Mouse (Mus musculus) heart, embryonic 10.5 days (tissue): Measurements from ENCODE around the gene Map2k4. TPM values are rescaled to one million over a fixed set of nuclear protein-coding genes. Genes with fewer than 3 reads are reported as not detected.

Experiments
- DNase-seq: peaks from one replicate; pipeline ENCODE4 v3.0.0-alpha.2; 2017; ENCODE audit warnings: low spot score
- H3K27ac ChIP-seq: fragments of 300-500 bp; sonication (generic); 2 replicates; pipeline ENCODE4 v1.5.1; 2016; ENCODE audit warnings: mild to moderate bottlenecking
- H3K27me3 ChIP-seq: fragments of 300-500 bp; sonication (generic); 2 replicates; pipeline ENCODE4 v1.6.1; 2016; ENCODE audit warnings: mild to moderate bottlenecking; ENCODE audit not compliant: poor library complexity, insufficient read depth, severe bottlenecking
- H3K36me3 ChIP-seq: fragments of 300-500 bp; sonication (generic); 2 replicates; pipeline ENCODE4 v1.6.1; 2016; ENCODE audit warnings: mild to moderate bottlenecking, moderate library complexity
- H3K4me1 ChIP-seq: fragments of 300-500 bp; sonication (generic); 2 replicates; pipeline ENCODE4 v1.6.1; 2016; ENCODE audit warnings: mild to moderate bottlenecking
- H3K4me3 ChIP-seq: fragments of 300-500 bp; sonication (generic); 2 replicates; pipeline ENCODE4 v1.5.1; 2016; ENCODE audit warnings: mild to moderate bottlenecking, moderate library complexity
- H3K9me3 ChIP-seq: fragments of 300-500 bp; sonication (generic); 2 replicates; pipeline ENCODE4 v1.6.1; 2016; ENCODE audit warnings: mild to moderate bottlenecking, moderate library complexity
- WGBS: fragments of 180-500 bp; shearing (Covaris S2); methylation state at CpG from one replicate; pipeline ENCODE4 v1.1.7; 2016; 5-methylcytosine and 5-hydroxymethylcytosine counted together
- polyA plus RNA-seq: library from polyadenylated mRNA; unstranded; fragments of >200 nt; fragmentation: Nextera tagmentation; extraction: Ambion mirVana; gene quantifications from 2 replicates; pipeline ENCODE4 v1.2.1, GENCODE M21; 2016

Map2k4 gene
- polyA plus RNA-seq, 1 experiment from 2014 or later = 71.2 TPM

GRCm38 (mm10) chr11:65729623-65730217, 58.4 kb downstream of the Map2k4 start:
- no peaks in the 10 kb centered on the region for H3K27me3 ChIP-seq
- H3K4me3 ChIP-seq = no peak overlapping the region
- no peak overlapping the region for H3K27ac ChIP-seq
- no peaks in the 10 kb centered on the region for H3K9me3 ChIP-seq
- H3K4me1 ChIP-seq = peaks cover 21% of the 10 kb centered on the region; the same call in 1 of the 2 replicates
- WGBS = 89% methylated on average over 6 of the region's 6 CpGs
- peaks cover 14% of the 10 kb centered on the region for H3K36me3 ChIP-seq
- no peak for DNase-seq

DNA sequence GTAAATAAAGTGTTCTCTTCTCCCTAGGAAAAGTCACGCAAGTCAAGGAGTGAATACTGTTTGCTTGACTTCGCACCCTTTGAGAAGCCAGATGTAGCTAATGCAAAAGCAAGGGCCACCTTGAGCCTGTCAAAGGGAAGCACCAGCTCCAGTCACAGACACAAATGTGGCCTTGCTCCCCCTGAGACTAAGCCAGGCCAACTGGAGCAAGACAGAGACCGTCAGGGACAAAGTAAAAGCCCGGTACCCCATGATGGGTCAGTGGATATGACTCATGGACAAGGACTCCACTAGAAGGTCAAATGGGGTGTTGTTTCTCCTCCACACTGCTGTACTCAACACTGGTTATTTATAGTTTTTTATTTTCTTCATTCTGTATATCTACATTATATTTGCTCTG, 59.2 kb downstream of the Map2k4 start:
- H3K9me3 ChIP-seq = no peaks in the 10 kb centered on the region
- H3K27ac ChIP-seq = no peak overlapping the region
- H3K4me1 ChIP-seq = peaks cover 13% of the 10 kb centered on the region; the same call in 1 of the 2 replicates
- H3K4me3 ChIP-seq = no peak overlapping the region
- peaks cover 21% of the 10 kb centered on the region for H3K36me3 ChIP-seq
- no peak for DNase-seq
- H3K27me3 ChIP-seq = no peaks in the 10 kb centered on the region
- 90% methylated on average over 4 of the region's 4 CpGs for WGBS

DNA sequence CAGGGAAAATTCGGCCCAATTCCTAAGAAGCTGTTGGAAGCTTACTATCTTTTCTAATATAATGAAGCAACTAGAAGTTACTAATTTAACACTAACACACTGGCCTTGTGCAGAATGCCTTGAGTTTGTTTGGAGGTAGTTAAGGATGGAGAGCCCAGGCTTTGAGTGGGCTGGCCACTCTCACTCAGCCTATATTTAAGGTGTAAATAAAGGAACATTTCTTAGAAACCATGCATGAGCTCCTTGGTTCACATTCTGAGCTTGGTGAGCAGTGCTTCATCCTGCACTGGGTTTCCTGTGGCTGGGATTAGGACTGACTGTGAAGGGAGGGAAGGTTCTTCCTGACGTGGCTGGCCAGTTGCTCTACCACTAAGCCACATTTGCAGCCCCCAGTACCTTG, 64.4 kb downstream of the Map2k4 start:
- Histone ChIP-seq H3K27ac (no peak overlapping the region), H3K27me3 (no peaks in the 10 kb centered on the region), H3K4me3 (no peak overlapping the region), H3K4me1 (no peaks in the 10 kb centered on the region), H3K36me3 (peaks cover 22% of the 10 kb centered on the region), H3K9me3 (no peaks in the 10 kb centered on the region)
- 89% methylated on average over 2 of the region's 2 CpGs for WGBS
- DNase-seq = no peak

GRCm38 (mm10) chr11:65721615-65722014, 66.5 kb downstream of the Map2k4 start:
- H3K27ac ChIP-seq = no peak overlapping the region
- DNase-seq = no peak
- no peak overlapping the region for H3K4me3 ChIP-seq
- no peaks in the 10 kb centered on the region for H3K4me1 ChIP-seq
- H3K36me3 ChIP-seq = peaks cover 20% of the 10 kb centered on the region; the same call in 1 of the 2 replicates
- H3K9me3 ChIP-seq = no peaks in the 10 kb centered on the region
- H3K27me3 ChIP-seq = no peaks in the 10 kb centered on the region
- WGBS = 88% methylated on average over 3 of the region's 3 CpGs

DNA sequence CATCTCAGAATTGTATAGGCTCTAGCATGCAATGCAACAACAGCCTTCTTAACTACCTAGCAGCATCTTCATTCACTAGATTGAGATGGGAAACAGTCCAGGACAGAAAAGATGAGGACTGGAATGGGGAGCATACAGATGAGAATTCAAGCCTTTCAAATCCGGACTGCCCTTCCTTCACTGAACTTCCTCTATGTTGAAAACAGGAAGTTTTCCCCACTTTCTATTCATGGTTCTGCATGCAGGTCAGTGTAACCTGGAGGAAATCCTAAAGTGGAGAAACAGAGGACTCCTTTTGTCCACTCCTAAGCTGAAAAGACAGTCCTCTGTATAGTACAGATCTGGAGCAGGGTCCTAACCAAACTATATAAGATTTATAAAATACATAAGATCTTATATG, 68.1 kb downstream of the Map2k4 start:
- H3K4me1 ChIP-seq = no peaks in the 10 kb centered on the region
- no peaks in the 10 kb centered on the region for H3K27me3 ChIP-seq
- H3K27ac ChIP-seq = no peak overlapping the region
- DNase-seq = no peak
- H3K36me3 ChIP-seq = peaks cover 21% of the 10 kb centered on the region; the same call in 1 of the 2 replicates
- no peaks in the 10 kb centered on the region for H3K9me3 ChIP-seq
- 63% methylated on average over 1 of the region's 1 CpGs for WGBS
- H3K4me3 ChIP-seq = no peak overlapping the region

DNA sequence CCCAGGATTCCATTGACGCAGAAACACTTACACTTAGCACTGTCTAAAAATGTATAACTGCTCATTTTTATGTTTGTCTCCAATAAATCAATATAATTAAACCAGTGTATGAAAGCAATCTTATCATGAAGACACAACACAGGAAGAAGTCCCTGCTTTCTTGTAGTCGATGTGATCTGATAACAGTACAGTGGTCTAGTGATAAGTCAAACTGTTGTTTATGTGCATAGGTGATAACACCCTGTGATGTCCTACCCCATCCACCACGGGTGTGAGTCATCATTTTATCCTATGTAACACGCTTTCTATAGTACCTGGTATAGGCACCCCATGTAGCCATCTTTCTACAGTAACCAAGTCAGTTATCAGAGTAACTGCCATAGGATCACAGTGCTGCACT, 74.3 kb downstream of the Map2k4 start:
- WGBS = 75% methylated on average over 4 of the region's 4 CpGs
- Histone ChIP-seq H3K27ac (no peak overlapping the region), H3K4me1 (no peaks in the 10 kb centered on the region), H3K4me3 (no peak overlapping the region), H3K36me3 (peaks cover 17% of the 10 kb centered on the region; the same call in 1 of the 2 replicates), H3K27me3 (no peaks in the 10 kb centered on the region), H3K9me3 (no peaks in the 10 kb centered on the region)
- DNase-seq = no peak

- Histone ChIP-seq H3K36me3 (peaks cover 23% of the 10 kb centered on the region; the same call in 1 of the 2 replicates), H3K9me3 (no peaks in the 10 kb centered on the region), H3K4me1 (no peaks in the 10 kb centered on the region), H3K27ac (no peak overlapping the region), H3K27me3 (no peaks in the 10 kb centered on the region), H3K4me3 (no peak overlapping the region)
- WGBS = 84% methylated on average over 6 of the region's 6 CpGs
- DNase-seq = no peak
Observed at GRCm38 (mm10) chr11:65712754-65713306, 75.3 kb downstream of the Map2k4 start.

DNA sequence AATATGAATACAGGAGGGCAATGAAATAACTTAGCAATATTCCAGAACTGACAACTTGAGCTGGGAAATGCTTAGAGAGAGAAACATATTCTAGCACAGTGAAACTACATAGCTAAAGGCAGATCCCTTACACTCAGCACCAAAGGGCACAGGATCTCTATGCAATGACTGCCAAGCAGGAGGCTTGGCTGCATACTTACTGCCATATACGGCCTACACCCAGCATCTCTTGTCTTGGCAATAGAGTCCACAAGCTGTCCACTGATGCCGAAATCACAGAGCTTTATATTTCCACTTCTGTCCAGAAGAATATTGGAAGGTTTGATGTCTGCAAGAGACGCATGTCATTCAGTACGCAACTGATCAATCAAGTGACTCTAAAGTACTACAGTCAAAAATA, 81.3 kb downstream of the Map2k4 start:
- 97% methylated on average over 4 of the region's 4 CpGs for WGBS
- Histone ChIP-seq H3K4me3 (no peak overlapping the region), H3K27ac (no peak overlapping the region), H3K36me3 (peaks cover 35% of the 10 kb centered on the region), H3K4me1 (no peaks in the 10 kb centered on the region), H3K9me3 (no peaks in the 10 kb centered on the region), H3K27me3 (no peaks in the 10 kb centered on the region)
- no peak for DNase-seq

- no peak for DNase-seq
- H3K36me3 ChIP-seq = peaks cover 38% of the 10 kb centered on the region
- no peaks in the 10 kb centered on the region for H3K27me3 ChIP-seq
- 93% methylated on average over 2 of the region's 2 CpGs for WGBS
- H3K4me1 ChIP-seq = no peaks in the 10 kb centered on the region
- H3K9me3 ChIP-seq = no peaks in the 10 kb centered on the region
- H3K27ac ChIP-seq = no peak overlapping the region
- H3K4me3 ChIP-seq = no peak overlapping the region
Observed at GRCm38 (mm10) chr11:65706176-65706575, 81.9 kb downstream of the Map2k4 start.

DNA sequence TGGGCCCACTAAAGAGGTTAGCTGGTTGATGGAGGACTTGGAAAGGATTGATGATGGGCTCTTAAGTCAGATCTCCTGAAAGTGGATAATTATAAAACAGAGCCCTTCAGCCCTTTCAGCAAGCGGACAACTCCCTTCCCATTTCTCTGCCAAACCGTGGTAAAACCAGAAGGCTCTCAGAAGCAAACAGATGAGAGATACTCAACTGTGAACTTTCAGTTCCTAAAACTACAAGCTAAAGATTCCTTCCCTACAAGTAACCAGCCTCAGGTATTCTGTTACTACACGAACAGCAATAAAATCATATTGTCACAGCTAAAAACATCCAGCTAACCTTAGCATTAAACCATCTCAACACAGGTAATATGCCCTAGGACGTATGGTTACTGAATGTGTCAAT, 83.2 kb downstream of the Map2k4 start:
- H3K9me3 ChIP-seq = no peaks in the 10 kb centered on the region
- H3K27ac ChIP-seq = no peak overlapping the region
- no peak overlapping the region for H3K4me3 ChIP-seq
- WGBS = 88% methylated on average over 4 of the region's 4 CpGs
- H3K4me1 ChIP-seq = no peaks in the 10 kb centered on the region
- H3K27me3 ChIP-seq = no peaks in the 10 kb centered on the region
- peaks cover 50% of the 10 kb centered on the region for H3K36me3 ChIP-seq
- DNase-seq = no peak

DNA sequence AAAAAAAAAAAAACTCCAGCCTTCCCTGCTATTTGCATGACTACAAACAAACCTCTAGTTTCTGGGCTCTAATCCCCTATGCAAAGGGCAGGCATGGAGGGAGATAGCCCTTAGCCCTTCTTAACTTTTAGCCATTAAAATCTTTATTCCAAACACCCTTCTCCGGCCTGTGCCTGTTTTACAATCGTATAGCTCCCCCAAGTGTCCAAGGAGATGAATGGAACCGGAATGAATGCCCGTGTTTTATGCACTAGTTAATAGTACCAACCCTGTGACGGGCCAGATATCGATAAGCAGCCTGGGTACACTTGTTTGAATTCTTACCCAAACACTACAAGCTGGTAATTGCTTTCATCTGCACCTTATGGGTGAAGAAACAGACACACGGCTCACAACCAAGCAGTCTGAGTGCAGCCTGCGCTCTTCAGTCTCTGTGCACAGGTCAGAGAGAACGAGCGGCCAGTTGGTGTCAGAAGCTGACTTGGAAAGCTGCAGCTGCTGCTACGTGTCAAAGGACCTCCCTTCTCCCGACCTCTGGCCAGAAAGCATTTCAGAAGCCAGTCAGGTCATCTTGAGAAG, 109.2 kb downstream of the Map2k4 start:
- Histone ChIP-seq H3K27ac (peak overlapping the region; percentile 69), H3K4me3 (peak overlapping the region; percentile 31; the same call in 1 of the 2 replicates), H3K27me3 (no peaks in the 10 kb centered on the region), H3K4me1 (0 out of 2 replicates have a peak, but pooled peaks cover 7% of the 10 kb centered on the region), H3K36me3 (no peaks in the 10 kb centered on the region), H3K9me3 (no peaks in the 10 kb centered on the region)
- no peak for DNase-seq
- WGBS = 27% methylated on average over 12 of the region's 12 CpGs

GRCm38 (mm10) chr11:65667348-65667969, 120.6 kb downstream of the Map2k4 start:
- peaks cover 22% of the 10 kb centered on the region for H3K4me1 ChIP-seq
- WGBS = 55% methylated on average over 6 of the region's 6 CpGs
- H3K4me3 ChIP-seq = no peak overlapping the region
- no peaks in the 10 kb centered on the region for H3K9me3 ChIP-seq
- peak overlapping the region; percentile 52; the same call in 1 of the 2 replicates for H3K27ac ChIP-seq
- DNase-seq = no peak
- H3K36me3 ChIP-seq = no peaks in the 10 kb centered on the region
- no peaks in the 10 kb centered on the region for H3K27me3 ChIP-seq

GRCm38 (mm10) chr11:65664903-65665302, 123.2 kb downstream of the Map2k4 start:
- H3K27ac ChIP-seq = peak overlapping the region; percentile 7; the same call in 1 of the 2 replicates
- H3K36me3 ChIP-seq = no peaks in the 10 kb centered on the region
- no peaks in the 10 kb centered on the region for H3K9me3 ChIP-seq
- WGBS = 86% methylated on average over 6 of the region's 6 CpGs
- H3K4me3 ChIP-seq = no peak overlapping the region
- DNase-seq = no peak
- peaks cover 7% of the 10 kb centered on the region; the same call in 1 of the 2 replicates for H3K4me1 ChIP-seq
- H3K27me3 ChIP-seq = no peaks in the 10 kb centered on the region
